ENCODE assay signal across 9 mouse cellular contexts in genomic region chr13:35659406-35659985, GRCm38 (mm10). TPM values are rescaled to one million over a fixed set of nuclear protein-coding genes. Genes with fewer than 3 reads are reported as not detected.
DNase-seq lines count a peak whose midpoint lies in the region; ATAC-seq lines count a peak whose summit lies in the region.
"Had no signal": no experiment of that assay in that cellular context is flagged by ENCODE, and none has a peak within 500 bp of the region (broad histone marks: within the 10 kb centered on the region; RNA-seq: fewer than 3 reads in every experiment).

Gene Cdyl (plus strand): TSS chr13:35659833.

- no peaks in the 10 kb centered on the region for H3K9me3 ChIP-seq in heart, embryonic 11.5 days (replicated peaks; ENCODE audit: control insufficient read depth, low read length)
- no peaks in the 10 kb centered on the region for H3K9me3 ChIP-seq in lung, embryonic 15.5 days
- H3K9me3 ChIP-seq in embryonic facial prominence, embryonic 15.5 days (replicated peaks): no peaks in the 10 kb centered on the region
- H3K9me3 ChIP-seq in liver, embryonic 13.5 days (replicated peaks): no peaks in the 10 kb centered on the region

- no peak within 1 kb of the TSS for H3K9ac ChIP-seq in heart, embryonic 11.5 days (ENCODE audit: low read depth, low read length)
- no peak within 1 kb of the TSS for H3K9ac ChIP-seq in lung, embryonic 15.5 days
- H3K9ac ChIP-seq in embryonic facial prominence, embryonic 15.5 days: no peak within 1 kb of the TSS
- H3K9ac ChIP-seq in liver, embryonic 13.5 days: no peak within 1 kb of the TSS

- DNase-seq in heart, adult 8-10 months (ENCODE audit: low spot score): no peak
- DNase-seq in lung, postnatal 36 days: no peak
- no peak for DNase-seq in liver, embryonic 13.5 days
- no peak for DNase-seq in cerebellum, adult 11 months
- DNase-seq in retina, embryonic 14.5 days (ENCODE audit: low spot score): no peak
- DNase-seq: lung, postnatal 10 days had no signal

- no peak for ATAC-seq in heart, embryonic 11.5 days (replicated peaks; ENCODE audit: insufficient number of reproducible peaks, low FRiP score, low TSS enrichment)
- no peak for ATAC-seq in lung, embryonic 15.5 days (ENCODE audit: borderline replicate concordance, extremely low read depth, low FRiP score, low TSS enrichment)
- no peak for ATAC-seq in embryonic facial prominence, embryonic 15.5 days (ENCODE audit: insufficient number of reproducible peaks, low FRiP score, low TSS enrichment, low read depth)
- no peak for ATAC-seq in liver, embryonic 13.5 days (ENCODE audit: low read depth)

- H3K27ac ChIP-seq in heart, embryonic 11.5 days (ENCODE audit: low read depth, low read length): no peak within 1 kb of the TSS
- no peak within 1 kb of the TSS for H3K27ac ChIP-seq in lung, embryonic 15.5 days
- no peak within 1 kb of the TSS for H3K27ac ChIP-seq in embryonic facial prominence, embryonic 15.5 days (replicated peaks)
- no peak within 1 kb of the TSS for H3K27ac ChIP-seq in liver, embryonic 13.5 days

- no peaks in the 10 kb centered on the region for H3K36me3 ChIP-seq in heart, embryonic 11.5 days (ENCODE audit: control insufficient read depth, insufficient read depth, low read length)
- no peaks in the 10 kb centered on the region for H3K36me3 ChIP-seq in lung, embryonic 15.5 days
- H3K36me3 ChIP-seq in embryonic facial prominence, embryonic 15.5 days: no peaks in the 10 kb centered on the region
- no peaks in the 10 kb centered on the region for H3K36me3 ChIP-seq in liver, embryonic 13.5 days

- no peak within 1 kb of the TSS for H3K4me3 ChIP-seq in heart, embryonic 11.5 days (ENCODE audit: low read depth, low read length)
- H3K4me3 ChIP-seq in lung, embryonic 15.5 days: no peak within 1 kb of the TSS
- no peak within 1 kb of the TSS for H3K4me3 ChIP-seq in embryonic facial prominence, embryonic 15.5 days (replicated peaks)
- H3K4me3 ChIP-seq in liver, embryonic 13.5 days (replicated peaks): no peak within 1 kb of the TSS

- no peaks in the 10 kb centered on the region for H3K27me3 ChIP-seq in heart, embryonic 11.5 days (ENCODE audit: control insufficient read depth, insufficient read depth, low read length)
- H3K27me3 ChIP-seq in lung, embryonic 15.5 days: no peaks in the 10 kb centered on the region
- no peaks in the 10 kb centered on the region for H3K27me3 ChIP-seq in embryonic facial prominence, embryonic 15.5 days
- no peaks in the 10 kb centered on the region for H3K27me3 ChIP-seq in liver, embryonic 13.5 days

- 71% methylated on average over 4 of the region's 4 CpGs for WGBS in heart, embryonic 11.5 days (ENCODE audit: insufficient replicate concordance)
- 60% methylated on average over 4 of the region's 4 CpGs for WGBS in lung, embryonic 15.5 days
- 61% methylated on average over 4 of the region's 4 CpGs for WGBS in embryonic facial prominence, embryonic 15.5 days
- WGBS in liver, embryonic 13.5 days (ENCODE audit: insufficient replicate concordance): 51% methylated on average over 4 of the region's 4 CpGs

- no peaks in the 10 kb centered on the region for H3K4me1 ChIP-seq in heart, embryonic 11.5 days (ENCODE audit: control insufficient read depth, insufficient read depth, low read length)
- H3K4me1 ChIP-seq in lung, embryonic 15.5 days: no peaks in the 10 kb centered on the region
- no peaks in the 10 kb centered on the region for H3K4me1 ChIP-seq in embryonic facial prominence, embryonic 15.5 days
- peaks cover 2% of the 10 kb centered on the region; the same call in 1 of the 2 replicates for H3K4me1 ChIP-seq in liver, embryonic 13.5 days (replicated peaks)

- no peak within 1 kb of the TSS for H3K4me2 ChIP-seq in heart, embryonic 11.5 days
- no peak within 1 kb of the TSS for H3K4me2 ChIP-seq in lung, embryonic 15.5 days
- no peak within 1 kb of the TSS for H3K4me2 ChIP-seq in embryonic facial prominence, embryonic 15.5 days (replicated peaks)
- no peak within 1 kb of the TSS for H3K4me2 ChIP-seq in liver, embryonic 13.5 days

RNA-seq across cellular contexts. Expression of gene Cdyl, which starts in this region (rescaled TPM):
- polyA plus RNA-seq in heart, embryonic 11.5 days (2014; fragmentation: Nextera tagmentation; extraction: Ambion mirVana): 14.9 and 15.6 TPM in 2 replicates
- 1 to 10 TPM; 8.0 to 9.7 (median 9.2) TPM for total RNA-seq in heart, adult 8-10 months (2022)
- 15.7 and 17.4 TPM in 2 replicates for polyA plus RNA-seq in lung, embryonic 15.5 days (2015; fragmentation: Nextera tagmentation; extraction: Ambion mirVana)
- polyA plus RNA-seq in embryonic facial prominence, embryonic 15.5 days (2015; fragmentation: Nextera tagmentation; extraction: Ambion mirVana): 13.5 and 15.9 TPM in 2 replicates
- 10.3 TPM in 2 replicates for polyA plus RNA-seq in liver, embryonic 13.5 days (2015; fragmentation: Nextera tagmentation; extraction: Ambion mirVana)
